Mouse (Mus musculus) heart, postnatal 36 days (tissue): ENCODE results near the gene Paqr7. TPM values are rescaled to one million over a fixed set of nuclear protein-coding genes. Genes with fewer than 3 reads are reported as not detected.

Source experiments
- DNase-seq, 2 experiments: peaks; one replicate each; pipeline ENCODE4 v3.0.0; 2021 to 2022
- intact Hi-C: fragments of 180-260 bp; cut with DNase I; formaldehyde crosslinking; loops from one replicate; pipeline ENCODE4 v1.15.1; 2025
- total RNA-seq, 2 experiments: library from RNA; stranded (reverse); gene quantifications; 2 replicates each; pipeline ENCODE4 v1.2.3; 2021

Gene Paqr7
- total RNA-seq, 2 experiments from 2014 or later = 19.0 to 24.0 TPM

DNA sequence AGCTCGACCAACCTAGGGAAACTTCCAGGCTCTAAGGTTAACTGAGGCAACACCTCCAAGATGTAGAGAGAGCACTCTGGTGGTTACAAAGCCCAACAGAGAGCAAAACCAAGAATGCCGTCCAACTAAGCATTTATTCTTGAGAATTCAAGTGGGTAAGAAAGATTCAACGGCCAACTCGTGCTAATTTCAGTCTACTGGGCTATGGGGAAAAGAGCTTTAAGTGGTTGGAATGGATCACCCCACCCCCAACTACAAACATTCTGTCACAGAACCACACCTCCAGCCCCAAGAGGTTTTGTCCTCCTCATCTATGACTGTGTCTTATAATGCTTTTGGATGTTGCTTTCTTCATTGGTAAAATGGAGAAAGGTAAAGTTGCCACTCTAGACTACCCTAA lies 36.4 kb downstream of the Paqr7 start:
- DNase-seq = no peak
- intact Hi-C loops = no loop called here

DNA sequence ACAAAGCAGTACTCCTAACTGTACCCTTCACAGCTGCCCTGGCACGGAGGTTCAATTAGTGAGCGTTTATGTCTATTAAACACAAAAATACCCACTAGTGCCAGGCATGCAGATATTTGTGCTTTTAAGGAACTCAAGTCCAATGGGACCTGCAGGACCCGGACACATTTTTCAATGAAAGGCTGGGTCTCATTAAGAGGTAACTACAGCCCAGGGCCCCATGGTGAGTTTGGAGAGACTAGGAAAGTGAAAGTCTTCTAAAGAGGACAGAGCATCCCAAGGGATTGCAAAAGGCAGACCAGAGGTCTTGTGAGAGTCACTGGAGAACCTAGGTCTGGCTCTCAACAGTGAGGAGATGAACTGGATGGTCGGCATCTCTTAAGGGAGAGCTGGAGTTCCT lies 36.9 kb downstream of the Paqr7 start:
- no peak for DNase-seq
- intact Hi-C loops = no loop called here

DNA sequence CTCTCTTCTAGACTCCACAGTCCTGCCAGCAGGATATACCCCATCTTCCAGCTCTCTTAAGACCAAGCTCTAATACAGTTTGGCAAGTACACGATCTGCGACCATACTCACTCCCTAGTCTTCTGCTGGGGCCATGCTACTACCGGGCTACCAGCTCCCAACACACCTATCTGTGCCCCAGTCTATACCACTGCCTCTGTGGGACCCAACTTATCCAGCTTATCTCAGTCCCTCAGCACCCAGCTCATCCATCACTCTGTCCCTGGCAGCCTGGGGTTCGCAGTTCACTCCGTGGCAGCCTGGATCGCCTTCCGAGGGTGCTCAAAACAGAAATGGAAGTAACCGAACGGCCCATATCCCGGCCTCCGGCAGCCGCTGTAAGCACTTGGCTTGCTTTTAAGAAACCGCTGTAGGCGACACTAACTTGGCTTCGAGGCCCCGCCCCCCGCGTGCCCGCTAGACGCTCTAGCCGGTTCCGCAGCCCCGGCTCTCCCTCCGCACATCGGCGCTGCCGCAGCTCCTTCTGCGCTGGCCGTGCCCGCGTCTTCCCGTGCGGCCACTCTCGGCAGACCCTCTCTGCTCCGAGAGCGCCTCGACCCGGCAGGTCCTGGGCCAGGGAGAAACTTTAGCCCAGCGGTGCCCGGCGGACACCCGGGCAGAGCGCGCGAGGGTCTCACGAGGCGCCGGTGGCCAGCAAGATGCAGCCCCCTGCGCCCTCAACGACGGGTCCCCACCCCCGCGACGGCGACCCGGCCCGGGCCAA lies 37.8 kb downstream of the Paqr7 start:
- peak; percentile 70 to 72 for DNase-seq
- intact Hi-C loops = no loop called here

DNA sequence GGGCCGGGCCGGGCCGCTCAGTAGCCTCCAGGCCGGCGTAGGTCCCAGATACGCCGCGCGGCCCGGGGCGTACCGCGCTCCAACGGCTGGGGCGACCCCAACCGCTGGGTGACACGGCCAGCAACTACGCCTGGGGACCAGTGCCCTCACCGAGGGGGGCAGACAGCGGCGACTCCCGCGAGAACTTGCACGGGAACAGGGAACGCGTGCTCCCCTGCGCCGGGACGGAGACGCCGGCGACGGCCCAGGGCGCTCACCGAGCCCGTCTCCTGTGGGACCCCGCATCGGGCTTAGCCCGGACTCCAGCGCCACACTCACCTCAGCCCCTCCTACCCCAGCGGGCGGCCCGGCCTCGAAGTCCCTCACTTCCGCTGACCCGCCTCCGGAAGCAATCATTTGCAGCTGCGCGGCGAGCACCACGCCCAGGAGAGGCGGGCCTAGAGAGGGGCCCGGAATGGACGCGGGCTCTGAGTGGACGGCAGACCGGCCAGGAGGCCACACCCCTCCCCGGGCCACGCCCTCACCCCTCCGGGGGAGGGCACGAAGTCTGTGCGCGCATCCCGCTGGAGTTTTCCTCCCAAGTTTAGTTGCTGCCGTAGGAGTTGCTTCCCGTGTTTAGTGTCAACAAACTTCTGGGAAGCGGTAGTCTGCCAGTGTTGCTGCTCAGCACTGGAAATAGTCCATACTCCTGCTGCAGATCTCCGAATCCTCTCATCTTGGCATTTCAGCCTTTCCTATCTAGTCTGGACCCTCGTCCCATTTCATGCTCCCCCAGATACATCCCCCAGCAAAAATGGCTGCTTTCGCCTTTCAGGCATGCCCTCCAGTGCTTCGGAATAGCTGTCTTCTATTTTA lies 38.7 kb downstream of the Paqr7 start, which contains the start of gene Mtfr1l:
Gene Mtfr1l (minus strand): TSS at position 456 of the 855 bp plus-strand sequence.
- peak; percentile 97 to 98 for DNase-seq
- intact Hi-C loops = no loop called here

DNA sequence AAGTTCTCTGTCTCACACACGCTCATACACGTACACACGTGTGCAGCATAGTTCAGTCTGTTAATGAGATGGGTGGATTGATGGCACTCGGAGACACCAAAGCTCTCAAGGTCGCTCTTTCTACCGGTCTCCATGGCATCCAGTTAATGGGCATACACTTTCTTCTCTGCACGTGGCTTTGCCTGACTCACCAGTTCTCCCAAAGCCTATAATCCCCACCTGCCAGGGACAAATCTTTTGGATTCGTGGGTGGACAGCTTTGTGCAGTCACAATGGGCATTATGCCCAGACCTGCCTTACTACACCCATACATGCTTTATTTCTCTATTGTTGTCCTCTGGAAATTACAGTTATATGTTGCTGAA lies 39.3 kb downstream of the Paqr7 start:
- DNase-seq = no peak
- intact Hi-C loops = no loop called here

DNA sequence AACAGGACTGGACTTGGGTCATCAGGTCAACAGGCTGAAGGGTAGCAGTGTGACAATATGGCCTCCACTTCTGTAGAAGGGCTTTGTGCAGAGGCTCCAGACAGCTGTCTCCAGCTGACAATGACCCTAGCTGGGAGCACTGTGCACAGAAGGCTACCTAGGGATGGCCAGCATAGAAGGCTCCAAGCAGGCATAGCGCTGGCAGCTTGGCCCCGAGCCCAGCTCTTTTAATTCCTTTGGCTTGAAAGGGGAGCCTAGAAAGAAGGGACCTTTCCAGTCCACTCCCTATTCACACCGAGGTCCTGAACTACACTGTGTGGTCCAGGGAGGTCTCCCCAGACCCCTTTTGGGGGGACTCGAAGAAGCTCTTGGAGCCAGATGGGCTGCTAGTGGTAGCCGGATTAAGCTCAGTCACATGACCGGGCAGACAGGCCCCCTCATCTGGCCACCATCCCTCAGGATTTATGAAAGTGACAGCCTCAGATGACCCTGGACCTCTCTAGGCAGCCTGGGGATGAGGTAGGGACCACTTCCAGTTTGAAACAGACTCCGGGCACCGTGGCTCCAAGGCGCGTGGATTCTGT lies 42.6 kb downstream of the Paqr7 start:
- intact Hi-C loops = no loop called here
- no peak for DNase-seq

DNA sequence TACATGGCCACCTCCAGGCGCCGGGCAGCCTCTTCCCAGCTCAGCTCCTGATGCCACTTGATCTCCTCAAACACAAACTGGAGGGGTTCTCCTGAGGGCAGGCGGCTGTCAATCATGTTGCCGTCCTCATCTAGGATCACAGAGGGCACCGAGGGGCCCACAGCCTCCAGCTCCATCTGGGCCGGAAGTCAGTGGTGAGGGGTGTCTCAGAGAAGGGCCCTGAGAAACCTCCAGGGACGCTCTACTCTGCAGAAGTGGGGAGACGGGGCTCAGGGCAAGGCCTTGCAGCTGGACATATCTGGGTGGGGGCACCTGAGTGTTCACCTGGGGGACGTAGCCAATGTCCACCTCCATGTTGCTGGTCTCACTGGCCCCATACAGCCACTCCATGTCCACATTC lies 46.2 kb downstream of the Paqr7 start:
- DNase-seq = no peak
- intact Hi-C loops = loop anchor here (1.0 to 2.0 kb wide), 2 partner anchors 172 to 336 kb away; no protein-coding TSS in a partner anchor

DNA sequence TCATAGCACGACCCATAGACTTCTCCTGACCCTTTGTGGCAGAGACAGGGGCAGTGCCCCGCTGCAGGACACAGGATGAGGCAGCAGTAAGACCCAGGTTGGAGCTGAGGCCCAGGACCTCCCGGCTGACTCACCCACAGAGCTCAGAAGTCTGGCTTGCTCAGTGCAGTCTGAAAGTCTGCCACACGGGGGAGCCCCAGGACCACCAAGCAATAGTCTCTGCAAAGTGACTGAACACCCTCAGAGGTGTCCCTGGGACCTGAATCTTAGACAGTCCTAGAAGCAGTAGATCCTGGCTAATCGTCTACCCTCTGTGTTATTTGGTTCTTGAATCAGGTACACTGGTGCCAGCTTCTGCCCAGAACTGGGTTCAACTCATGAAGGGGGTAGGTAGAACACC lies 46.8 kb downstream of the Paqr7 start:
- intact Hi-C loops = loop anchor here (1.0 to 2.0 kb wide), 2 partner anchors 171 to 336 kb away; no protein-coding TSS in a partner anchor
- DNase-seq = peak; percentile 92 to 98

DNA sequence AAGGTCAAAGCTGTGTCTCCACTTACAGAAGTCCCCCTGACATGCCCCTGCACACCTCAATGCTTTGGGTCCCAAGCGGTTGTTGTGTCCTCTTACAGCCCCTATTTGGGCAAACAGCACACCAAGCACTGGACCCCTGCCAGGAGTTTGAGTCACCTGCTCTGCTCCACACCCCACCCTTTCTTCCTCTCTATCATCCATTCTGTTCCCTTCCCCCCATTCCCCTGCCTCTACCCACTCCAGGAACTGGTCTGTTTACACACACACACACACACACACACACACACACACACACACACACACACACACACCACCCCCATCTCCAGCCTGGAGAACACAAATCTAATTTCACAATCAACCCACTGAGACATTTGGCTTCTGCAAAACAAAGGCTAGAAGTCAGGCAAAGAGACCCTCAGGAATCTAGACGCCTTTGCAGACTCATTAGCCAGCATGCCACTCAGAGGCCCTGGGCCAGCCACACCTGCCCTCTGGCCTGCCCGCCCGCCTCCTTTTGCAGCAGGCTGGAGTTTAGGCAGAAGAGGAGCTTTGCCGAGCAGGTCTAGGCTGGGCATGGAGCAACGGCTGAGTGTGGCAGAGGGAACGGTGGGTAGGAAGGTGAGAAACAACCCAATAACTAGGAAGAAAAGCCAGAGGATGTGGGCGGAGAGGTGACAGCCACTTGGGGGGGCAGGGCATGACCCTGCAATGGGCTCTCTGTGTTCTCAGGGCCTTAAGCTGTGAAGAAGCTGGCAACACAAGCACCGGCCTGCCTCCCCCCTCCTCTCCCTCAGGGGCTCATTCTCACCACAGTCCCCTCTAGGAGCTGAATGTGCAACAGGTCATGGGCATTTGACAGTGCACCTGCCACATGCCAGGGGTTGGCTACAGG lies 50.6 kb downstream of the Paqr7 start:
- intact Hi-C loops = no loop called here
- DNase-seq = no peak

DNA sequence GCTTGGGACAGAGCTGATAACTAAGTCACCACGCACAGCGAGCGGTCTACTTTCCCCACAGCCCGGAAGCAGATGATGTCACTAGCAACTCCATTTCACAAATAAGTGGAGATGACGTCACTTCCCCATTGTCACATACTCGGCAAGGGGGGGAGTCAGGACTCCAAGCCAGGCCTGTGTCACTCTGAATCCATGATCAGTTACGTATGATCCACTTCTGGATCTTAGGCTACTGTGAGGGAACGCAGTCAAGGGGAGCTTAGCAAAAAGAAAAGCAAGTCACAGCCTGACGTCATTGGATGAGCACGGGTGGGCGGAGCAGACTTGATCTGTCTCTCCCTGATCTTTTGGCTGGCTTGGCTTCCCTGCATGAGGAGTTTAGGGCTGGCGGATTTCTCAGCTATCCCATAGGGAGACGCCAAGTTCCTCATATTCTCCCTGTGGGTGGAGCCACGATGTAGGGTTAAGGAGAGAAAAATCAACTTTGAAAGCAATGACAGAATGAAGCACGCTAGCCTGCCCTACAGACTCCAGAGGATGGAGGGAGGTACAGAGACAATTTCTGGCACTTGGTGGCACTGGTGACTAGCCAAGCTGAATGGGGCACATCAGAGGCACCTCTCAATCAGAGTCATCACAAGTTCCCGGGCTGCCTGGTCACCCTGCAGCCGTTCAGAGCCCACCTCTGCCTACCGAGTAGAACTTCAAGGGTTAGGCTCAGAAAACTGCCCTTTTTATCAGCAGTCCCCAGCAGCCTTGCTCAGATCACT lies 51.9 kb downstream of the Paqr7 start:
- intact Hi-C loops = no loop called here
- peak; percentile 23 to 30 for DNase-seq

DNA sequence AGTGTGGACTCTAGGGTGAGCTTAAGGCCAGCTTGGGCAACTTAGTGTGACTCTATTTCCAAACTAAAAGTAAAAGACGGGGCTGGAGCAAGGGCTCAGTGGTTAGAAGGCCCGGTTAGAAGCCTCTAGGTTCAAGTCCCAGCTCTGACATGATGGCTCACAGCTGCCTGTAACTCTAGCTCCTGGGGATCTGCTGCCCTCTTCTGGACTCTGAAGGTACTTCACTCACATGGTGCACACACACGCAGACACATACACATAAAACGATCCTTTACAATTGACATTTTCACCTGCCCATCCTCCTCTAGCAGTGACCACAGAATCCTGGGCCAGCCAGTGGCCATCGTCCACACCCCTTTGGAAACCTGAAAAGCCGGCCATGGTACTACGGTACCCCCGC lies 53.4 kb downstream of the Paqr7 start:
- intact Hi-C loops = no loop called here

DNA sequence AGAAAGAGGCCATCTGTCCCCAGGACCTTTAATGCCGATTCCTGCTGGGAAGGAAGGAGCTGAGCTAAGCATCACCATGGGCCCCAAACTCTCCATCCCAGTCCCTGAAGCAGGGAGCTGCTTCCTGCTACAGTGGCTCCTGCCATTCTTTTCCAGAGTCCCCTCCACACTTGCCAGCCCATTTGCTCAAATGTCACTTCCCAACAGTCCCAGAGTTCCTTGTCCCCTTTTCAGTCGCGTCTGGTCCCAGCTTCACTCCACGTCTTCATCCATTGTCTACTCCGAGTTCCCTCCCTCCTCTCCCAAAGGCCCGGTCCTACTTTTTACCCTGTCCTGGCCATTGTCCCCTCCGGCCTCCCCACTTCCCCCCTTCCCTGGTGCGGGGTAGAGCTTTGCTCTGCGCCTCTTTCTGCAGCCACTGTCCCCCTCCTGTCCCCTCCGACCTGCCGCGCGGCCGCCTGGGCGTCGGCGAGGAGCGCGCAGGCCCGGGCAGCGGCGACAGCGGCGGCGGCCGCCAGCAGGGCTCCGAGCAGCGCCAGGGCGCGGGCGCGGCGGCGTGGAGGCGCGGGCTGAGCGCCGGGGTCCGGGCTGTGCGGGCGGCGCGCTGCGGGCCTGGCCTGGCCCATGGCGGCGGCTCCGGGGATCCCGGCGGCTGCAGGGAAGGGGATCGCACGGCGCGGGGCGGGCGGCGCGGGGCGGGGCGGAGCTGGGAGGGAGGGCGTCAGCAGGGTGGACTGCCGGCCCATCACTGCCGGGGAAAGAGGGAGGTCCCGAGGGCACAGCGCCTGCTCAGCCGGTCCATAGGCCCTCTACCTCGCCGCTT lies 55.2 kb downstream of the Paqr7 start, which contains the start of gene Selenon:
Gene Selenon (minus strand): TSS at position 673 of the 823 bp plus-strand sequence.
- intact Hi-C loops = no loop called here
- peak; percentile 74 to 79 for DNase-seq

More for the DNA sequence above, 53.4 kb downstream of the Paqr7 start:
- no peak for DNase-seq

DNA sequence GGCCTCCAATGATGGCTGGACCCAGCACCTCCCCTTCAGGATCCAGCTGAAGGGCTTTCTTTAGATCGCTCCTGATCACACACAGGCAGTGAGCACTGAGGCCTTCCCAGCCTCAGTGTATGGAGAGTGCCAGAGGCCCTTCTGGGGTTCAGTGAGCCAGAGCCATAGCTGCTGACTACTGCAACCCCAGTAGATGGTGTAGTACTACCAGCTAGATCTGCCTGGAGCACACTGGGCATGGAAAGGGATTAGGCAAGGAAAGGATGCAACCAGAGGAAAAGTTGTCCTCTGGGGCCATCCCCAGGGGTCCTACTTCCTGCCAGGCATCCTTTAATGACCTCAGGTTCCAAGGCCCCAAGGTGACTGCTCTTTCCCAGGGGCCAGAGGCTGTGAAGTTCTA lies 57.1 kb downstream of the Paqr7 start:
- DNase-seq = no peak
- intact Hi-C loops = no loop called here

DNA sequence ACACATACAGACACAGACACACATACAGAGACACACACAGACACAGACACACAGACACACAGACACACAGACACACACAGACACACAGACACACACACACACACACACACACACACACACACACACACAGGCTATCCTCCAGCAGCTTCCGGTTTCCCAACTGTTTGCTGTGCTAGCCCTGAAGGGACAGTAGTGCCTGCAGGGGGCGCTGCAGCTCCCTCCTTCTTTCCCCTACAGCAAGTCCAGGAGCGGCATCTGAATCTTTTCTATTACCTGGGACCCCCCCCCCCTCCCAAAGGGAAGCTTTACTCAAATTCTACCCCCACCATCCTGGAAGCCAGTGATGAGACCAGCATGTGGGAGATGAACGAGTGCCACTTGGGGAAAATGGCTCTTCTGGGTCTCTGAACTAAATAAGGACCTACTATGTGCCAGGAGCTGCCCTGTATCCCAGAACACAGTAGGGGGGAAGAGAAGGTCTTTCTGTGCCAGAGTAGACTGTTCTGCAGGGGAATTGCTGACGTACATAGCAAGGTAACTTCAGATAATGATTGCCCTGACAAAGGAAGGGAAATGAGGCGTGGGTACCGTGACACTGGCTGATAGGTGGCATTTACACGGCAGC lies 59.6 kb downstream of the Paqr7 start:
- peak in 1 of 2 experiments; percentile 43 for DNase-seq
- intact Hi-C loops = no loop called here

DNA sequence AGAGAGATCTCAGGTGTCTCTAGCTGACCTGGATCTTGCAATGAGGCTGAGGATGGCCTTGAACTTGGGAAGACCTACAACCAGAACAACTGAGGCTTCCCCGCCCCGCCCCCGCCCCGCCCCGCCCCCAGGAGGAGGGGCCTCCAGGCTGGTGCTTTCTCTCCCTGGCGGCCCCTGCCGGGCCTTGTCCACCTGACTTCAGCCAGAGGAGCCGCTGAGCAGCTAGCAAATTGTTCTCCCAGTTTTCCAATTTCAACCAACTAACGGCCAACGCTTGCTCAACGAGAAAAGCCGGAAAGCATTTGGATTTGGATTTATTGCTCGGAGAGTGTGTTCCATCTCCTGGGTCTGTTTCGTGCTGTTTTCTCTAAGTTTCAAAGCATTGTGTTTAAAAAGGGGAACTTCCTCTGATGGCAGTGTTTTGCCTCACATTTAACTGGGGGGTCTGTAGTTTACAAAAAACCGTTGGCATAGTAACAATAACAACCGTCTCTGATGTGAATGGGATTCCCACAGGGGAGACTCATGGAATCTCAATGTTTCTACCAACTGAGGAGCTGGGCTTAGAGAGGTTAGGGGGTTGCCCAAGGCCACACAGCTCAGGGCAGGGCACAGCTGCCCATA lies 61.2 kb downstream of the Paqr7 start:
- DNase-seq = peak in 1 of 2 experiments; percentile 26

DNA sequence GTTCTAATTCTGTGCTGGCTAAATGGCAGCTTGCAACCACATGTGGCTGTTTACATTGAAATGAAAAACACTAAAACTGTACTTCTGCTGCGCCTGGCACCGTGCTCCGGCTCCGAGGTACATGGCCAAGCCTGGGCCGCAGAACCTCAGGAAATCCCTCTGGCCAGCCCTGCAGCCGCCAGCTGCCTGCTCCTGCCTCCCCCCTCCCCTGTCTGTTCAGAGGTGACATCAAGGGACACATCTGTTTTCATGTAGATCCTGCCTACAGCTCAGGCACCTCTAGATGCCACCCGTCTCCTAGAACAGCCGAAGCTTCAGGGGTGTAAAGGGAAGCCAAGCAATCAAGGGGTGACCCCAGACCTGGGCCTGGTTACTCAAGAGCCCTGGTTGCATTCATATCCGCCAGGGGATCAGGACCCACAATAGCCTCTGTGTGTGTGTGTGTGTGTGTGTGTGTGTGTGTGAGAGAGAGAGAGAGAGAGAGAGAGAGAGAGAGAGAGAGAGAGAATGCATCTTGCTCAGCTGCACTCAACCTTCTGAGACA lies 62.1 kb downstream of the Paqr7 start:
- no peak for DNase-seq
- intact Hi-C loops = no loop called here

More for the DNA sequence above, 61.2 kb downstream of the Paqr7 start:
- intact Hi-C loops = no loop called here

DNA sequence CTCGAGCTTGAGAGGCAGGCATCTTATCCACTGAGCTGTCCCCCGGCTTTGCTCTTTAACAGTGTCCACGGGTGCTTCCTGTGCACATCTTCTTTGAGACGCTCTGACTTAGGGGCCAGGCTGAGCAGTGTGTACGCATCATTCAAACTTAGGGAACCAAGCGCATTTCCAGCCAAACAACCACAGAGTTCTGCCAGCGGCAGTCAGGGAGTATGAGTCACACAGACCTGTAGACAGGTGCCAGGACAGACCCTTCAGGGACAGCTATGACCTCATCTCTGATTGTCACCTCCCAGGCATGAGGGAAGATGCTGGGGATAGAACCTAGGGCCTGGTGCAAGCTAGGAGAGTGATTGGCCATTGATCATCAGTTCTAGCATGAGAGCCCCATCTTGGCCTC lies 62.7 kb downstream of the Paqr7 start:
- intact Hi-C loops = no loop called here
- DNase-seq = no peak
